Mouse (Mus musculus): Measurements from ENCODE around the gene Evc2. TPM values are rescaled to one million over a fixed set of nuclear protein-coding genes. Genes with fewer than 3 reads are reported as not detected.
A peak's percentile ranks its signal among the peaks of the same experiment; 100 is the strongest.

The Evc2 gene
- polyA plus RNA-seq (2015; fragmentation: Nextera tagmentation; extraction: Ambion mirVana) = 11.5 and 12.1 TPM in 2 replicates

GRCm38 (mm10) chr5:37338288-37338687, at the start of gene Evc2:
TSS of gene Evc2 (plus strand) at chr5:37338499.
- Histone ChIP-seq H3K27ac (peak within 1 kb of the TSS; percentile 66), H3K4me1 (replicated peaks) (peaks cover 17% of the 10 kb centered on the region), H3K27me3 (replicated peaks) (no peaks in the 10 kb centered on the region), H3K9me3 (no peaks in the 10 kb centered on the region), H3K9ac (peak within 1 kb of the TSS; percentile 71), H3K4me2 (replicated peaks) (peak within 1 kb of the TSS; percentile 94), H3K36me3 (no peaks in the 10 kb centered on the region), H3K4me3 (replicated peaks) (peak within 1 kb of the TSS; percentile 69)
- WGBS = under 1% methylated on average over 27 of the region's 27 CpGs
- peak; percentile 81 for ATAC-seq

GRCm38 (mm10) chr5:37289236-37289635, 49.1 kb upstream of the Evc2 start:
- H3K4me1 ChIP-seq (replicated peaks) = no peaks in the 10 kb centered on the region
- no peak overlapping the region for H3K27ac ChIP-seq
- no peak overlapping the region for H3K9ac ChIP-seq
- WGBS = 18% methylated on average over 3 of the region's 3 CpGs
- H3K4me2 ChIP-seq (replicated peaks) = no peak overlapping the region
- ATAC-seq = no peak
- no peak overlapping the region for H3K4me3 ChIP-seq (replicated peaks)
- no peaks in the 10 kb centered on the region for H3K9me3 ChIP-seq
- H3K36me3 ChIP-seq = no peaks in the 10 kb centered on the region
- H3K27me3 ChIP-seq (replicated peaks) = no peaks in the 10 kb centered on the region

GRCm38 (mm10) chr5:37290983-37291382, 47.3 kb upstream of the Evc2 start:
- Histone ChIP-seq H3K4me3 (replicated peaks) (no peak overlapping the region), H3K27ac (no peak overlapping the region), H3K4me2 (replicated peaks) (no peak overlapping the region), H3K9me3 (no peaks in the 10 kb centered on the region), H3K9ac (no peak overlapping the region), H3K4me1 (replicated peaks) (no peaks in the 10 kb centered on the region), H3K36me3 (no peaks in the 10 kb centered on the region), H3K27me3 (replicated peaks) (no peaks in the 10 kb centered on the region)
- WGBS = 67% methylated on average over 9 of the region's 9 CpGs
- ATAC-seq = no peak

- Histone ChIP-seq H3K9ac (no peak overlapping the region), H3K9me3 (no peaks in the 10 kb centered on the region), H3K36me3 (no peaks in the 10 kb centered on the region), H3K4me1 (replicated peaks) (no peaks in the 10 kb centered on the region), H3K4me2 (replicated peaks) (no peak overlapping the region), H3K4me3 (replicated peaks) (no peak overlapping the region), H3K27me3 (replicated peaks) (no peaks in the 10 kb centered on the region), H3K27ac (no peak overlapping the region)
- no peak for ATAC-seq
- 64% methylated on average over 10 of the region's 10 CpGs for WGBS
Observed at GRCm38 (mm10) chr5:37296717-37297116, 41.6 kb upstream of the Evc2 start.

- H3K4me2 ChIP-seq (replicated peaks) = no peak overlapping the region
- H3K36me3 ChIP-seq = no peaks in the 10 kb centered on the region
- no peak overlapping the region for H3K4me3 ChIP-seq (replicated peaks)
- ATAC-seq = no peak
- no peak overlapping the region for H3K9ac ChIP-seq
- no peaks in the 10 kb centered on the region for H3K4me1 ChIP-seq (replicated peaks)
- no peaks in the 10 kb centered on the region for H3K9me3 ChIP-seq
- H3K27ac ChIP-seq = no peak overlapping the region
- no peaks in the 10 kb centered on the region for H3K27me3 ChIP-seq (replicated peaks)
- WGBS = 20% methylated on average over 7 of the region's 7 CpGs
Observed at GRCm38 (mm10) chr5:37298370-37298769, 39.9 kb upstream of the Evc2 start.

- H3K9ac ChIP-seq = no peak overlapping the region
- H3K4me2 ChIP-seq (replicated peaks) = no peak overlapping the region
- 88% methylated on average over 9 of the region's 9 CpGs for WGBS
- ATAC-seq = no peak
- H3K36me3 ChIP-seq = 0 out of 2 replicates have a peak, but pooled peaks cover 6% of the 10 kb centered on the region
- no peaks in the 10 kb centered on the region for H3K27me3 ChIP-seq (replicated peaks)
- no peaks in the 10 kb centered on the region for H3K4me1 ChIP-seq (replicated peaks)
- H3K4me3 ChIP-seq (replicated peaks) = no peak overlapping the region
- no peak overlapping the region for H3K27ac ChIP-seq
- H3K9me3 ChIP-seq = no peaks in the 10 kb centered on the region
Observed at GRCm38 (mm10) chr5:37310026-37310425, 28.3 kb upstream of the Evc2 start.

- no peak overlapping the region for H3K4me3 ChIP-seq (replicated peaks)
- no peaks in the 10 kb centered on the region for H3K4me1 ChIP-seq (replicated peaks)
- no peaks in the 10 kb centered on the region for H3K9me3 ChIP-seq
- no peaks in the 10 kb centered on the region for H3K27me3 ChIP-seq (replicated peaks)
- H3K27ac ChIP-seq = no peak overlapping the region
- no peak for ATAC-seq
- H3K9ac ChIP-seq = no peak overlapping the region
- no peak overlapping the region for H3K4me2 ChIP-seq (replicated peaks)
- WGBS = 85% methylated on average over 12 of the region's 12 CpGs
- H3K36me3 ChIP-seq = peaks cover 13% of the 10 kb centered on the region; the same call in 1 of the 2 replicates
Observed at GRCm38 (mm10) chr5:37312980-37313722, 25.1 kb upstream of the Evc2 start.

- Histone ChIP-seq H3K4me2 (replicated peaks) (no peak overlapping the region), H3K27me3 (replicated peaks) (no peaks in the 10 kb centered on the region), H3K36me3 (peaks cover 6% of the 10 kb centered on the region; the same call in 1 of the 2 replicates), H3K27ac (no peak overlapping the region), H3K9ac (no peak overlapping the region), H3K4me1 (replicated peaks) (no peaks in the 10 kb centered on the region), H3K4me3 (replicated peaks) (no peak overlapping the region), H3K9me3 (no peaks in the 10 kb centered on the region)
- no peak for ATAC-seq
- WGBS = 91% methylated on average over 6 of the region's 6 CpGs
Observed at GRCm38 (mm10) chr5:37318715-37319114, 19.6 kb upstream of the Evc2 start.

- Histone ChIP-seq H3K4me3 (replicated peaks) (no peak overlapping the region), H3K9ac (no peak overlapping the region), H3K4me2 (replicated peaks) (no peak overlapping the region), H3K4me1 (replicated peaks) (no peaks in the 10 kb centered on the region), H3K9me3 (no peaks in the 10 kb centered on the region), H3K27ac (no peak overlapping the region), H3K36me3 (peaks cover 5% of the 10 kb centered on the region; the same call in 1 of the 2 replicates), H3K27me3 (replicated peaks) (no peaks in the 10 kb centered on the region)
- ATAC-seq = no peak
- 69% methylated on average over 3 of the region's 3 CpGs for WGBS
Observed at GRCm38 (mm10) chr5:37320174-37320573, 18.1 kb upstream of the Evc2 start.

GRCm38 (mm10) chr5:37320761-37321160, 17.5 kb upstream of the Evc2 start:
- Histone ChIP-seq H3K4me3 (replicated peaks) (no peak overlapping the region), H3K27me3 (replicated peaks) (no peaks in the 10 kb centered on the region), H3K4me2 (replicated peaks) (no peak overlapping the region), H3K4me1 (replicated peaks) (no peaks in the 10 kb centered on the region), H3K27ac (no peak overlapping the region), H3K9me3 (no peaks in the 10 kb centered on the region), H3K36me3 (no peaks in the 10 kb centered on the region), H3K9ac (no peak overlapping the region)
- WGBS = 86% methylated on average over 4 of the region's 4 CpGs
- ATAC-seq = no peak

- H3K27ac ChIP-seq = no peak overlapping the region
- no peaks in the 10 kb centered on the region for H3K9me3 ChIP-seq
- no peak overlapping the region for H3K4me2 ChIP-seq (replicated peaks)
- 90% methylated on average over 6 of the region's 6 CpGs for WGBS
- H3K9ac ChIP-seq = no peak overlapping the region
- no peaks in the 10 kb centered on the region for H3K4me1 ChIP-seq (replicated peaks)
- no peak for ATAC-seq
- H3K27me3 ChIP-seq (replicated peaks) = no peaks in the 10 kb centered on the region
- H3K4me3 ChIP-seq (replicated peaks) = no peak overlapping the region
- H3K36me3 ChIP-seq = no peaks in the 10 kb centered on the region; the same call in 1 of the 2 replicates
Observed at GRCm38 (mm10) chr5:37326675-37327074, 11.6 kb upstream of the Evc2 start.

- no peak overlapping the region for H3K4me3 ChIP-seq (replicated peaks)
- H3K27ac ChIP-seq = no peak overlapping the region
- no peak overlapping the region for H3K4me2 ChIP-seq (replicated peaks)
- no peak for ATAC-seq
- 81% methylated on average over 8 of the region's 8 CpGs for WGBS
- no peaks in the 10 kb centered on the region for H3K4me1 ChIP-seq (replicated peaks)
- no peaks in the 10 kb centered on the region for H3K27me3 ChIP-seq (replicated peaks)
- H3K9ac ChIP-seq = no peak overlapping the region
- H3K9me3 ChIP-seq = no peaks in the 10 kb centered on the region
- no peaks in the 10 kb centered on the region; the same call in 1 of the 2 replicates for H3K36me3 ChIP-seq
Observed at GRCm38 (mm10) chr5:37330449-37331132, 7.7 kb upstream of the Evc2 start.

Data from intestine, embryonic 15.5 days (tissue).